Mouse (Mus musculus) right cerebral cortex, postnatal 10 days (tissue): ENCODE measurements around the gene Snrnp48.

Experiments
- DNase-seq, 2 experiments: peaks; one replicate each; pipeline ENCODE4 v3.0.0; 2021; ENCODE audit warnings: low spot score in 2 of 2

Snrnp48 gene

GRCm38 (mm10) chr13:38204702-38205482 lies at the start of gene Snrnp48:
Snrnp48 (plus strand) TSS chr13:38204938.
- DNase-seq = peak; percentile 94

- DNase-seq = no peak
Observed at GRCm38 (mm10) chr13:38155523-38155922, 49.2 kb upstream of the Snrnp48 start.

- DNase-seq = no peak
Observed at GRCm38 (mm10) chr13:38157635-38158034, 47.1 kb upstream of the Snrnp48 start.

- DNase-seq = no peak
Observed at GRCm38 (mm10) chr13:38162002-38162401, 42.7 kb upstream of the Snrnp48 start.

- peak; percentile 37 to 58 for DNase-seq
Observed at GRCm38 (mm10) chr13:38162668-38163067, 42.1 kb upstream of the Snrnp48 start.

- DNase-seq = no peak
Observed at GRCm38 (mm10) chr13:38164932-38165331, 39.8 kb upstream of the Snrnp48 start.

- no peak for DNase-seq
Observed at GRCm38 (mm10) chr13:38167056-38167455, 37.7 kb upstream of the Snrnp48 start.

GRCm38 (mm10) chr13:38170707-38171144 lies 34.0 kb upstream of the Snrnp48 start:
- no peak for DNase-seq

- no peak for DNase-seq
Observed at GRCm38 (mm10) chr13:38193406-38193805, 11.3 kb upstream of the Snrnp48 start.

GRCm38 (mm10) chr13:38201413-38201812 lies 3.3 kb upstream of the Snrnp48 start:
- no peak for DNase-seq

- no peak for DNase-seq
Observed at GRCm38 (mm10) chr13:38204171-38204570, 567 bp upstream of the Snrnp48 start.

GRCm38 (mm10) chr13:38211122-38211521 lies 6.4 kb downstream of the Snrnp48 start:
- DNase-seq = no peak

GRCm38 (mm10) chr13:38218686-38219085 lies 13.9 kb downstream of the Snrnp48 start:
- no peak for DNase-seq

- DNase-seq = no peak
Observed at GRCm38 (mm10) chr13:38220331-38220730, 15.6 kb downstream of the Snrnp48 start.

GRCm38 (mm10) chr13:38230177-38230821 lies 25.6 kb downstream of the Snrnp48 start:
- DNase-seq = peak in 1 of 2 experiments; percentile 26

GRCm38 (mm10) chr13:38232411-38232810 lies 27.7 kb downstream of the Snrnp48 start:
- no peak for DNase-seq

GRCm38 (mm10) chr13:38232856-38233625 lies 28.3 kb downstream of the Snrnp48 start:
- DNase-seq = no peak

GRCm38 (mm10) chr13:38234651-38235050 lies 29.9 kb downstream of the Snrnp48 start:
- DNase-seq = no peak

- DNase-seq = no peak
Observed at GRCm38 (mm10) chr13:38235370-38235769, 30.6 kb downstream of the Snrnp48 start.

- no peak for DNase-seq
Observed at GRCm38 (mm10) chr13:38248151-38248550, 43.4 kb downstream of the Snrnp48 start.

GRCm38 (mm10) chr13:38251226-38251625 lies 46.5 kb downstream of the Snrnp48 start:
- no peak for DNase-seq

- DNase-seq = no peak
Observed at GRCm38 (mm10) chr13:38253696-38254095, 49.0 kb downstream of the Snrnp48 start.
